Mouse (Mus musculus) C2C12 (cell line): ENCODE results near the gene Lmod3. TPM values are rescaled to one million over a fixed set of nuclear protein-coding genes. Genes with fewer than 3 reads are reported as not detected.
A peak's percentile ranks its signal among the peaks of the same experiment; 100 is the strongest.

Experiments
- H3K27me3 ChIP-seq: one replicate; pipeline ENCODE4 v1.6.1; 2011; ENCODE audit not compliant: control insufficient read depth, insufficient read depth, insufficient read length
- H3K36me3 ChIP-seq: one replicate; pipeline ENCODE4 v1.6.1; 2011; ENCODE audit not compliant: control insufficient read depth, insufficient read depth
- H3K4me3 ChIP-seq: one replicate; pipeline ENCODE4 v1.5.1; 2011; ENCODE audit warnings: mild to moderate bottlenecking, control low read depth; ENCODE audit not compliant: poor library complexity, insufficient read depth, severe bottlenecking
- H3K79me2 ChIP-seq: one replicate; pipeline ENCODE4 v1.6.1; 2011; ENCODE audit not compliant: control insufficient read depth, insufficient read depth
- H3K79me3 ChIP-seq: one replicate; pipeline ENCODE4 v1.6.1; 2011; ENCODE audit warnings: low read depth, control low read depth
- H3ac ChIP-seq: one replicate; pipeline ENCODE3; 2011; ENCODE audit warnings: low read depth; ENCODE audit not compliant: control insufficient read depth, insufficient read length
- CEBPB ChIP-seq: IDR thresholded peaks from one replicate; pipeline ENCODE4 v1.6.1; 2011; ENCODE audit warnings: low read depth, mild to moderate bottlenecking, control low read depth, moderate library complexity
- CTCF ChIP-seq: IDR thresholded peaks from one replicate; pipeline ENCODE4 v1.5.1; 2011; ENCODE audit not compliant: control insufficient read depth, insufficient read depth, insufficient read length
- FOSL1 ChIP-seq: IDR thresholded peaks from one replicate; pipeline ENCODE4 v1.8.0; 2011; ENCODE audit warnings: mild to moderate bottlenecking, low read length; ENCODE audit not compliant: poor library complexity, insufficient read depth, severe bottlenecking
- MAX ChIP-seq: IDR thresholded peaks from one replicate; pipeline ENCODE4 v1.6.1; 2011; ENCODE audit warnings: mild to moderate bottlenecking, control low read depth
- MYOD1 ChIP-seq: IDR thresholded peaks from one replicate; pipeline ENCODE4 v1.6.1; 2011; ENCODE audit warnings: low read depth; ENCODE audit not compliant: control insufficient read depth, insufficient read length
- MYOG ChIP-seq: IDR thresholded peaks from one replicate; pipeline ENCODE4 v1.6.1; 2011; ENCODE audit not compliant: control insufficient read depth, insufficient read length; ENCODE audit errors: extremely low read depth
- USF1 ChIP-seq: IDR thresholded peaks from one replicate; pipeline ENCODE4 v1.6.1; 2011; ENCODE audit warnings: low read depth, mild to moderate bottlenecking, control low read depth, moderate library complexity
- polyA plus RNA-seq: library from polyadenylated mRNA; unstranded; fragments of >200 nt; fragmentation: generic; extraction: Trizol; gene quantifications from one replicate; pipeline ENCODE4 v1.2.1, GENCODE M21; 2012; ENCODE audit warnings: missing spikeins

Gene Lmod3
- polyA plus RNA-seq, 1 experiment, result 0.36 TPM

DNA sequence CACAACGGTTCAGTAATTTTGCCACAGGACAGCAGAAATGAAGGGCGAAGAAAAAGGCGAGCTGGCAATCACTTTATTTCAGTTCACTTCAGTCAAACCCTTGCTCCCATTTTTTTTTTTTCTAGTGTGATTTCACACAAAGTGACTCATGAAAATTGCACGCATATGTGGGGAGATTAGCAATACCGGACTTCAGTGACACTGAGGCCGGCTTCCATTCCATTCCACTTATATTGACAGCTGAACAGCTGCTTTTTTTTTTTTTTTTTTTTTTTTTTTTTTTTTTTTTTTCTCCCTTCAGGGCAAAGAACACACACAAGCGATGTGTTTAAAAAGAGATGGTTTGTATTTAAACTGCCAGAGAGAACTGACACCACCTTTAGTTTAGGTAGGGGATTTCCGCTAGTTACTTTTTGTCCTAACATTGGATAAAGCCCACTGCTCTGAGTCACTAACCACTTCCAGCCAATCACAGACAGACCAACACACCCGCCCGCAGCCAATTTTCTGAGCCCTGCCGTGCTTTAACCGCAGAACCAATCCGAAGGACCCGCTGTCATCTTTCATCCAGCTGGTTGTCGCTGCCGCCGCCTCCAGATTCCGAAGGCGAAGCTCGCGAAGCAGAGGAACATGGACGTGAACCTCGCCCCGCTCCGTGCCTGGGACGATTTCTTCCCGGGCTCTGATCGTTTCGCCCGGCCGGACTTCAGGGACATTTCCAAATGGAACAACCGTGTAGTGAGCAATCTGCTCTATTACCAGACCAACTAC is 42.2 kb downstream of the Lmod3 start, which contains the start of gene Arl6ip5:
Gene Arl6ip5 (plus strand): TSS at position 499 of the 771 bp plus-strand sequence.
- TF ChIP-seq MYOD1, result peak; percentile 39
- peak; percentile 20 for TF ChIP-seq MAX
- no peak for TF ChIP-seq USF1
- peak; percentile 43 for TF ChIP-seq CEBPB
- Histone ChIP-seq H3K79me2 (peaks cover 48% of the 10 kb centered on the region), H3K4me3 (peak within 1 kb of the TSS; percentile 92), H3K36me3 (peaks cover 22% of the 10 kb centered on the region), H3ac (peak within 1 kb of the TSS; percentile 86), H3K27me3 (no peaks in the 10 kb centered on the region), H3K79me3 (peaks cover 38% of the 10 kb centered on the region)

DNA sequence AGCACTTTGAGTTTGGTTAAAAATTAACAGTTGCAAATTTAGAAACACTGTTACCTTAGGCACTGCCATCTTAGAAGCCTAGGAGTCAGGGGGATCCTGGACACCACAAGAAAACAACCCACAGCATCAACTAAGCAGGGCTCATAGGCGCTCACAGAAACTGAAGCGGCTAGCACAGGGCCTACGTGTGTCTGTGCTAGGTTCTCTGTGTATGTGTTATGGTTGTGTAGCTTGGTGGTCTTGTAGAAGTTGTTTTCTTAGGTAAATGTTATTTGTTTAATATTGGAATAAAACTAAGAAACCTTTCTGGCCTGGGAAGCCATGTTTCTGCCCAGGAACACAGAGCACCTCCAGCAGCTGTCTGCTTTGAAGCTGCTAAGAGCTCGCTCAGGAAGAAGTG is 42.8 kb downstream of the Lmod3 start:
- H3ac ChIP-seq, result peak overlapping the region; percentile 52
- H3K4me3 ChIP-seq, result no peak overlapping the region
- no peaks in the 10 kb centered on the region for H3K27me3 ChIP-seq
- TF ChIP-seq USF1, result no peak
- no peak for TF ChIP-seq FOSL1
- no peak for TF ChIP-seq CTCF
- TF ChIP-seq MYOG, result no peak
- TF ChIP-seq MAX, result no peak
- TF ChIP-seq MYOD1, result no peak
- TF ChIP-seq CEBPB, result no peak
- peaks cover 16% of the 10 kb centered on the region for H3K36me3 ChIP-seq
- peaks cover 36% of the 10 kb centered on the region for H3K79me3 ChIP-seq
- peaks cover 47% of the 10 kb centered on the region for H3K79me2 ChIP-seq

DNA sequence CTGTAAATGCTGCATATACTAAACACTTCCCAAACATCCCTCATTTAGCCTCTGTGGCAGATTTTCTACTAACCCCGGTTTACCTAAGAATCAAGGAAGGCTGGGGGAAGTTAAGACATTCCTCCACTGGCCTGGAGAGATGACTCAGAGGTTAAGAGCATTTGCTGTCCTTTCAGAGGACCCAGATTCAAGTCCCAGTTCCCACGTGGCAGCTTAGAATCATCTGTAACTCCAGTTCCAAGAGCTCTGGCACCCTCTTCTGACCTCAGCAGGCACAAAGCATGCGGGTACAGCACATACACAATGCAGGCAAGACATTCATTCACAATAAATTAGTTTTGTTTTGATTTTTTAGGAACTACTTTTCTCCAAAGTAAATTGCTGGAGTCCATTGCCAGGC is 43.4 kb downstream of the Lmod3 start:
- peak; percentile 6 for TF ChIP-seq CTCF
- TF ChIP-seq MAX, result peak; percentile 92
- TF ChIP-seq USF1, result peak; percentile 55
- TF ChIP-seq MYOD1, result no peak
- Histone ChIP-seq H3K79me3 (peaks cover 36% of the 10 kb centered on the region), H3K36me3 (peaks cover 10% of the 10 kb centered on the region)

DNA sequence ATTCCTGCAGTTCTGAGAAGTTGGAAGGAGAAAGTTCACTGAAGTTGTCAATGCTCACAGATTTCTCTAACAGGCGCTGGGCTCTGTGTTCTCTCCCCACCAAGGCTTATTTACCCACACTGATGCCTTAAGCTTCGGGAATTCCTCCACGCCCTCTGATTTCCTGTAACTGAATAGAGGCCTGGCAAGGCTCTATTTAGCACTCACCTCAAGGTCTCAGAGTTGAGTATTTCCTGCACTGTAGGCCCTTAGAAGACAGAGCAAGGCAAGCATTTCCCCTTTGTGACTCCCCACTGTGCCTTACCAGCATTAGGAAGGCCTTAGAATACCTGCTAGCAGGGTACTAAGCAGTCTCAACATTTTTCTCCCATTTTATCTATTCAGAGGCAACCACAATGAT is 44.2 kb downstream of the Lmod3 start:
- Histone ChIP-seq H3K27me3 (no peaks in the 10 kb centered on the region), H3K4me3 (no peak overlapping the region), H3K79me3 (peaks cover 36% of the 10 kb centered on the region), H3K36me3 (peaks cover 2% of the 10 kb centered on the region), H3K79me2 (peaks cover 47% of the 10 kb centered on the region), H3ac (no peak overlapping the region)
- TF ChIP-seq CTCF (no peak), USF1 (no peak), MYOD1 (no peak), MAX (no peak), FOSL1 (no peak), MYOG (no peak), CEBPB (no peak)

More for the DNA sequence above, 43.4 kb downstream of the Lmod3 start:
- Histone ChIP-seq H3K79me2 (peaks cover 47% of the 10 kb centered on the region), H3K4me3 (no peak overlapping the region), H3ac (no peak overlapping the region), H3K27me3 (no peaks in the 10 kb centered on the region)

DNA sequence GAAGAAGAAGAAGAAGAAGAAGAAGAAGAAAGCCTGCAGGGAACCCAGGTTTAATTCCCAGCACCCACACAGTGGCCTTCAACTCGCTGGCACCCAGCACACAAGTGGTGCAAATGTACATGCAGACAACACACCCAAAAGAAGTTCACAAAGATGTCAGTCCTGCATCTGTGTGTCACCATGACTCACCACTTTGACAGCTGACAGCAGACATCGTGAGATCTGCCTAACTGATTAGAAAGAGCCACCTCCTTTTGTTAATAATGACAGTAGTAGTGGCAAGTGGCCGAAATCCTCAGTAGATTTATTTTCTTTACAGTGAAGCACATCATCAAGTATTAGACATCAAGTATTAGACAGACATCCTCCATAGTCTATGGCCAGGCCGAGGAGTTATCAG is 45.5 kb downstream of the Lmod3 start:
- no peak for TF ChIP-seq FOSL1
- TF ChIP-seq MYOD1, result peak; percentile 82
- Histone ChIP-seq H3ac (no peak overlapping the region), H3K4me3 (no peak overlapping the region), H3K36me3 (peaks cover 9% of the 10 kb centered on the region), H3K79me3 (peaks cover 39% of the 10 kb centered on the region), H3K27me3 (no peaks in the 10 kb centered on the region), H3K79me2 (peaks cover 47% of the 10 kb centered on the region)

DNA sequence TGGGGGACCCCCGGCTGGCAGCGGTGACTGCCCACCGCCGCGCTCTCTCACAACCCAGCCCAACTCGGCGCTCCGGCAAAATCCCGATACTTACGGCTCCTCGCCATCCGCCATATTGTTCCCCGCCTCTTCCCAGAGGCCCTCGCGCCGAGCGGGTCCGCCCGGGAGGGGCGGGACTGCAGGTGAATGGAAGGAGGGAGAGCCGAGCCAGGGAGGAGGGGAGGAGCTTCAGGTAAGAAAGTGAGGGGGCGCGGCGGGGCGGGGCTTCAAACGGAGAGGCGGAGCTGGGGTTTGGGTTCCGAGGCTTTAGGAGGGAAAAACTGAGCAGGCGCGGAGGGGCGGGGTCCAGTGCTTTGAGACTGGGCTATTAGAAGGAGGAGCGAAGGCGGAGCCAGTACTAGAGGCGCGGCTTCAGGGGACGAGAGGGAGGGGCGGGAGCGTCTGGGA is 47.1 kb downstream of the Lmod3 start, which contains the start of gene Uba3:
Gene Uba3 (minus strand): TSS at position 209 of the 447 bp plus-strand sequence.
- peak within 1 kb of the TSS; percentile 77 for H3K4me3 ChIP-seq
- TF ChIP-seq MYOD1 (no peak), CEBPB (no peak), CTCF (no peak), USF1 (no peak), MYOG (no peak), MAX (no peak), FOSL1 (no peak)
- H3K27me3 ChIP-seq, result no peaks in the 10 kb centered on the region
- peak within 1 kb of the TSS; percentile 96 for H3ac ChIP-seq
- peaks cover 22% of the 10 kb centered on the region for H3K36me3 ChIP-seq
- peaks cover 45% of the 10 kb centered on the region for H3K79me3 ChIP-seq
- H3K79me2 ChIP-seq, result peaks cover 48% of the 10 kb centered on the region
